Mouse (Mus musculus): ENCODE measurements around the gene Nmral1. TPM values are rescaled to one million over a fixed set of nuclear protein-coding genes. Genes with fewer than 3 reads are reported as not detected.

The Nmral1 gene
- polyA plus RNA-seq, 1 experiment from 2014 or later: 37.2 TPM

DNA sequence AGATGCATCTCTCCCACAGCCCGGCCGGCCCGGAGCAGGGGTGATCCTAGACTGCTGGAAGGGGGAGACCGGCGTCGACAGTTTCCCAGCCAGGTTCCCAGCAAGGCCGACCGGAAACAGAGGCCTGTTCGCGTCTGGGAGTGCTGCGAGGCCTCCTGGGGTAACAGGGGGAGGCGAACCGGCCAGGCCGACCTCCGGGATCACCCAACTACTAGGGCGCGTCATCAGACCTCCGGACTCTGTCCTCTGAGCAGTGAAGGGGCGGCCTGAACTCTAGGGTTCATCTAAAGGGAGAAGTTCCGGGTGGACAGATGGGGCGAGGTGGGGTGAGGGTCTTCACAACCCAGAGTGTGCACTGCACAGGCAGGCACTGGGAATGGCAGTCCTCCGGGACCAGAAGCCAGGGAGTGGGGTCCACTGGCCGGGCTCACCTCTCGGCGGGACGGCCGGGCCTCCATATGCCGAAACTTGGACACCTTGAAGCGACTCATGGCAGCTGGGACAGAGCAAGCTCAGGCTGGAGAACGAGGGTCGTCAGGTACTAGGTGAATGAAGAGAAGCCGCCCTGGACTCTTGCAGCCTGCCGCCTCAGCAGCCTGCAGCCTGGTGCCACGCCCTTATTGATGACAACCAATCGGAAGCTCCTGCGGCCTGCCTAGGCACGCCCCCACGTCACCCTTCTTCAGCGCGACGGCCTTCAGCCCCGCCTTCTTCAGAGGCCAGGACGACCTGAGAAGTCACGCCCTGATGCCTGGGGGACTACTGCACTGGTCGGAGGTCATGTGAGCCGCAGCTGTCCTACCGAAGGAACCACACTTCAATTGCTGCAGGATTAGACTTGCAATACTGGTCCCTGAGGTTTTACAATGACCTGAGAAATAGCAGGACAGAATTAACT, 39.8 kb downstream of the Nmral1 start, which contains the start of gene Coro7:
Gene Coro7 (minus strand): TSS at position 657 of the 898 bp plus-strand sequence.
- ATAC-seq (ENCODE audit: insufficient number of reproducible peaks, low FRiP score): peak; percentile 94
- peak within 1 kb of the TSS; percentile 44 for H3K27ac ChIP-seq (ENCODE audit: poor library complexity, severe bottlenecking)
- peak within 1 kb of the TSS; percentile 97 for H3K4me2 ChIP-seq
- peaks cover 20% of the 10 kb centered on the region for H3K4me1 ChIP-seq (replicated peaks)
- under 1% methylated on average over 47 of the region's 47 CpGs for WGBS
- no peaks in the 10 kb centered on the region for H3K27me3 ChIP-seq (replicated peaks)
- H3K36me3 ChIP-seq: peaks cover 23% of the 10 kb centered on the region
- H3K4me3 ChIP-seq: peak within 1 kb of the TSS; percentile 81
- H3K9me3 ChIP-seq (replicated peaks): no peaks in the 10 kb centered on the region
- peak within 1 kb of the TSS; percentile 89 for H3K9ac ChIP-seq

DNA sequence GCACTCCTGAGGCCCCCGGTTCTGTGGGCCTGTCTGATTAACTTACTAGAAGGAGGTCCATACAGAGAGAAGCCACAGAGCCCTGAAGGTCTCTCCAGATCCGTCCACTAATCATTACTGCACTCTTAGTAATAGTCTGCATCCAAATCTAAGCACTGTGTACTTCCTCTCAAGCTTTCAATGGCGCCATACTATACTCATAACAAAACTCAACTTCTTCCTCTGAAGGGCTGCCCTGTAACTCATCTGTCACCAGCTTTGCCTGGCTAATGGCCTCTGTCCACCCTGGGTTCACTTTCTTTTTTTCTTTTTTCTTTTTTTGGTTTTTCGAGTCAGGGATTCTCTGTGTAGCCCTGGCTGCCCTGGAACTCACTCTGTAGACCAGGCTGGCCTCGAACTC, 41.1 kb downstream of the Nmral1 start:
- 54% methylated on average over 5 of the region's 5 CpGs for WGBS
- peaks cover 34% of the 10 kb centered on the region for H3K36me3 ChIP-seq
- no peak overlapping the region for H3K4me3 ChIP-seq
- peaks cover 18% of the 10 kb centered on the region for H3K4me1 ChIP-seq (replicated peaks)
- ATAC-seq (ENCODE audit: insufficient number of reproducible peaks, low FRiP score): no peak
- H3K9me3 ChIP-seq (replicated peaks): no peaks in the 10 kb centered on the region
- H3K27ac ChIP-seq (ENCODE audit: poor library complexity, severe bottlenecking): no peak overlapping the region; the same call in 1 of the 2 replicates
- H3K9ac ChIP-seq: peak overlapping the region; percentile 89; the same call in 1 of the 2 replicates
- no peaks in the 10 kb centered on the region for H3K27me3 ChIP-seq (replicated peaks)
- peak overlapping the region; percentile 97 for H3K4me2 ChIP-seq

DNA sequence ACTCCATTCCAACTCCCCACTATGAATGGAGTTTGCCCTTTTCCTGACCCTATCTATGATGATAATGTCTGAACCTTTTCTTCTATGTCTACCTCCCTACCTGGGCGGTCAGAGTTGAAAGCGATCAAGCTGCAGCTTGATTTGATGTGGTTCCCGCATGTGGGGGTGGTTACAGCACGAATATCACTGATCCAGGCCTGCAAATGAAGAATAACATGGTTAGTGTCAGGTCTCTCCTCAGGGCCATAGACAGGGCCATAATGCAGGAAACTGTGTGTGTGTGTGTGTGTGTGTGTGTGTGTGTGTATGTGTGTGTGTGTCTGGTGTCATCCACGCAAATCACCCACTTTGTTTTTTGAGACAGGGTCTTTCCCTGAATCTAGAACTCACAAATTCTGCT, 42.3 kb downstream of the Nmral1 start:
- H3K4me1 ChIP-seq (replicated peaks): peaks cover 15% of the 10 kb centered on the region
- no peak overlapping the region for H3K4me2 ChIP-seq
- H3K27me3 ChIP-seq (replicated peaks): no peaks in the 10 kb centered on the region
- no peak overlapping the region for H3K4me3 ChIP-seq
- H3K36me3 ChIP-seq: peaks cover 39% of the 10 kb centered on the region
- no peak overlapping the region for H3K27ac ChIP-seq (ENCODE audit: poor library complexity, severe bottlenecking)
- no peak overlapping the region for H3K9ac ChIP-seq
- 89% methylated on average over 5 of the region's 5 CpGs for WGBS
- H3K9me3 ChIP-seq (replicated peaks): no peaks in the 10 kb centered on the region
- no peak for ATAC-seq (ENCODE audit: insufficient number of reproducible peaks, low FRiP score)

- Histone ChIP-seq H3K27me3 (replicated peaks) (no peaks in the 10 kb centered on the region), H3K9ac (no peak overlapping the region), H3K9me3 (replicated peaks) (no peaks in the 10 kb centered on the region), H3K27ac (ENCODE audit: poor library complexity, severe bottlenecking) (no peak overlapping the region), H3K36me3 (peaks cover 51% of the 10 kb centered on the region), H3K4me1 (replicated peaks) (peaks cover 15% of the 10 kb centered on the region), H3K4me3 (no peak overlapping the region), H3K4me2 (no peak overlapping the region)
- ATAC-seq (ENCODE audit: insufficient number of reproducible peaks, low FRiP score): no peak
- 86% methylated on average over 4 of the region's 4 CpGs for WGBS
Measured at GRCm38 (mm10) chr16:4674091-4674490, 45.1 kb downstream of the Nmral1 start.

GRCm38 (mm10) chr16:4670317-4670716, 48.8 kb downstream of the Nmral1 start:
- no peak overlapping the region for H3K4me2 ChIP-seq
- 68% methylated on average over 5 of the region's 5 CpGs for WGBS
- no peak overlapping the region for H3K9ac ChIP-seq
- H3K36me3 ChIP-seq: peaks cover 62% of the 10 kb centered on the region
- no peaks in the 10 kb centered on the region for H3K9me3 ChIP-seq (replicated peaks)
- ATAC-seq (ENCODE audit: insufficient number of reproducible peaks, low FRiP score): no peak
- H3K4me3 ChIP-seq: no peak overlapping the region
- H3K4me1 ChIP-seq (replicated peaks): no peaks in the 10 kb centered on the region
- no peak overlapping the region for H3K27ac ChIP-seq (ENCODE audit: poor library complexity, severe bottlenecking)
- H3K27me3 ChIP-seq (replicated peaks): no peaks in the 10 kb centered on the region

GRCm38 (mm10) chr16:4667190-4667808, 51.9 kb downstream of the Nmral1 start:
- Histone ChIP-seq H3K27me3 (replicated peaks) (no peaks in the 10 kb centered on the region), H3K4me2 (no peak overlapping the region), H3K36me3 (peaks cover 57% of the 10 kb centered on the region), H3K4me3 (no peak overlapping the region), H3K4me1 (replicated peaks) (no peaks in the 10 kb centered on the region), H3K27ac (ENCODE audit: poor library complexity, severe bottlenecking) (no peak overlapping the region), H3K9ac (no peak overlapping the region), H3K9me3 (replicated peaks) (no peaks in the 10 kb centered on the region)
- peak; percentile 77 for ATAC-seq (ENCODE audit: insufficient number of reproducible peaks, low FRiP score)
- 25% methylated on average over 3 of the region's 3 CpGs for WGBS

DNA sequence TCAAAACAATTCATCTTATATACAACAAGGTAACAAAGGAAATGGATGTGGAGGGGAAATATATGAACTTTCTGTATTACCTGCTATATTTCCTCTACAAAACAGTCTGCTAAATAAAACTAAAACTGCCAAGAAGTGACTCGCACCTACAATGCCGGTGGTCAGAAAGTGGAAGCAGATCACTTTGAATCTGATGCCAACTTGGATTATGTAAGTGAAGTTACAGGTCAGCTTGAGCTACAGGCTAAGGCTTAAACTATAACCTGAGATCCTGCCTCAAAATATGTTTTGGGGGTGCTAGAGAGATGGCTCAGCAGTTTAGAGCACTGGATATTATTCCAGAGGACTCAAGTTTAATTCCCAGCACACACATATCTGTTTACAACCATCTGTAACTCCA, 53.4 kb downstream of the Nmral1 start:
- 95% methylated on average over 2 of the region's 2 CpGs for WGBS
- H3K9me3 ChIP-seq (replicated peaks): no peaks in the 10 kb centered on the region
- no peak for ATAC-seq (ENCODE audit: insufficient number of reproducible peaks, low FRiP score)

GRCm38 (mm10) chr16:4663806-4664205, 55.4 kb downstream of the Nmral1 start:
- Histone ChIP-seq H3K9ac (no peak overlapping the region), H3K36me3 (peaks cover 57% of the 10 kb centered on the region), H3K27ac (ENCODE audit: poor library complexity, severe bottlenecking) (no peak overlapping the region), H3K4me2 (no peak overlapping the region), H3K9me3 (replicated peaks) (0 out of 2 replicates have a peak, but pooled peaks cover 2% of the 10 kb centered on the region), H3K4me3 (no peak overlapping the region), H3K4me1 (replicated peaks) (peaks cover 7% of the 10 kb centered on the region), H3K27me3 (replicated peaks) (no peaks in the 10 kb centered on the region)
- no peak for ATAC-seq (ENCODE audit: insufficient number of reproducible peaks, low FRiP score)
- 83% methylated on average over 2 of the region's 2 CpGs for WGBS

More for the DNA sequence above, 53.4 kb downstream of the Nmral1 start:
- no peaks in the 10 kb centered on the region for H3K4me1 ChIP-seq (replicated peaks)
- no peaks in the 10 kb centered on the region for H3K27me3 ChIP-seq (replicated peaks)
- no peak overlapping the region for H3K27ac ChIP-seq (ENCODE audit: poor library complexity, severe bottlenecking)
- peaks cover 68% of the 10 kb centered on the region for H3K36me3 ChIP-seq
- H3K4me3 ChIP-seq: no peak overlapping the region
- no peak overlapping the region for H3K4me2 ChIP-seq
- H3K9ac ChIP-seq: no peak overlapping the region

GRCm38 (mm10) chr16:4661605-4662004, 57.6 kb downstream of the Nmral1 start:
- H3K27ac ChIP-seq (ENCODE audit: poor library complexity, severe bottlenecking): no peak overlapping the region
- WGBS: 77% methylated on average over 2 of the region's 2 CpGs
- H3K4me3 ChIP-seq: no peak overlapping the region
- no peak overlapping the region for H3K9ac ChIP-seq
- H3K9me3 ChIP-seq (replicated peaks): 0 out of 2 replicates have a peak, but pooled peaks cover 2% of the 10 kb centered on the region
- no peak for ATAC-seq (ENCODE audit: insufficient number of reproducible peaks, low FRiP score)
- H3K27me3 ChIP-seq (replicated peaks): no peaks in the 10 kb centered on the region
- peaks cover 42% of the 10 kb centered on the region for H3K36me3 ChIP-seq
- H3K4me1 ChIP-seq (replicated peaks): peaks cover 20% of the 10 kb centered on the region
- H3K4me2 ChIP-seq: no peak overlapping the region

Measured in heart, embryonic 12.5 days (tissue).